Mouse (Mus musculus) CD4-positive helper T cell, adult 2 months (primary cell): ENCODE measurements around the gene Trpm5.
A peak's percentile ranks its signal among the peaks of the same experiment; 100 is the strongest.

Source experiments
- DNase-seq: peaks from one replicate; pipeline ENCODE4 v3.0.0-alpha.2; 2012; ENCODE audit warnings: low read depth, missing footprints, low spot score

Trpm5 gene

DNA sequence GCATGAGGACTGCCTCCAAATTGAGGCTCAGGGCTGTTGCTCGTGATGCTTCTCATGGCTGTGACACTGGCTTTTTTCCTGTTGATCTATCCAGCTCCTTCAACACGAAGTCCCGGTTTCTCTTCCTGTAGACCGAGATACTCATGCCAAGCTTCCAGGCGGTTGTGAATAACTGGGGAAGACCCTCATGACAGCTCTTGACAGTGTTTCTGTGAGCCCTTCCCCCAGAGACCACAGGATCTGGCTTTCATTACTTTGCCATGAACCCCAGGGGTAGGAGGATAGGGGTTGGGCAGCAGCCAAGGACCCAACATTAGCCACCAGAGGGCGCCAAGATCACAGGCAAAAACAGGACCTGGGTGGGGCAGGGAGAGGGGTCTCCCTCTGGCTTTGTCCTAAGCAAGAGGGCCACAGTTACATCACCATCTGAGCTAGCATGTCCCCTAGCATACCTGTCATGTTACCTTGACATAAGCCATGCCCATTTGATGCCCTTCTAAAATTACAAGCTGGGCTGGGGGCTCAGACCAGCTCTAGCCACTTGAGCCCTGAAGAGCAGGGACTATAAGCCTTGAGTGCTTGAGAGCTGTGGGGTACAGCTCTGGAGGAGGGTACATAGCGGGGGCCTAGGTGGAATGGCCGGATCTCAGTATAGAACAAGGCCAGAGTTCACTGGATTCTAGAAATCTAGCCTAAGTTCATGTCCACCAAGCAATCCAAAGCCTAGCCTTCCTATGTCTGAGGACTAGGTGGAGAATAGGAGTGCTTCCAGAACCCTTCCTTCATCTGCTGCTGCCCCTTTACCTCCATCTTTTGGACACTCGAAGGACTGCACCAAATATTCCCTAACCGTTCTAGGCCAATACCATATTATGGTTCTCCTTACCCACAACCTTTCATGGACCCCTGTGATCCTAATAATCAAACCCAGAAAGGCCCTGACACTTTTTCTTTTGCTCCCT lies at the start of gene Trpm5:
Trpm5 (minus strand) TSS at position 51 of the 962 bp plus-strand sequence.
- DNase-seq, result peak; percentile 41

GRCm38 (mm10) chr7:143142680-143143079 lies 48.2 kb upstream of the Trpm5 start:
- DNase-seq, result no peak

DNA sequence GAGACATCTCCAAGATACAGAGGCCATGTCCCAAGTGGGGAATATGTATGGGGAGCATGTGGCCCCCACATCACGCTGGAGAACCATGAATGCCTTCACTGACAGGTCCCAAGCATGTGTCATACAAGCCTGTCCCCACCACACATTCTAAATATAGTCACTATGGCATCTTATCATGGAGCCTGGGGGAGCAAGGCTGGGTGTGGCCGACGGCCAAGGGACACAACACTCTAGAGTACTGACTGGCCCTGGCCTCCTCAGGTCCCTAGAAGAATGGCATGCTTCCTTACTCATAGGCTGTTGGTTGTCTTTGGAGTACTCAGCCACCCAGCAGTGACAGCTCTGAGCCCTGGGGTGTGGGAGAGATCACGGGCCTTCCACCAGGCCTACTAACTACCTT lies 45.5 kb upstream of the Trpm5 start:
- DNase-seq, result no peak

- DNase-seq, result peak; percentile 17
Observed at GRCm38 (mm10) chr7:143138789-143139188, 44.3 kb upstream of the Trpm5 start.

GRCm38 (mm10) chr7:143136561-143136960 lies 42.1 kb upstream of the Trpm5 start:
- no peak for DNase-seq

DNA sequence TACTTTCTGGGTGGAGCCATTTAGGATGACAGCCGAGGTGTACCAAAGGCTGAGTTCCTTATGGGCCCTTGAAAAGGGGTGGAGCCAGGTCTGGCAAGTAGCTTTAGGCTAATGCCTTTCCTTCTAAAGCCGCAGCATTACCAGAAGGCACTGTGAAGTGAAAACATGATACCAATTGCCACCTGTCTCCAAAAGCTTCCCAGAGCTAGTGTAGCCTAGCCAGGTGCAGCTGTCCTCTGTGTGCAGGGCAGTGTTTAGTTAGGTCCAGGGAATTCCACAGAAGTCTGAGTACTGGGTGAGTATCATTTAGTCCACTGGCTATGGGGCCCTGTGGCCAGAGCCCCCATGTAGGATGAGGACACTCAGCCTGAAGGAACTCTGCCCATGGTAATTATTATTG lies 41.7 kb upstream of the Trpm5 start:
- DNase-seq, result no peak

- DNase-seq, result no peak
Observed at GRCm38 (mm10) chr7:143132815-143133214, 38.4 kb upstream of the Trpm5 start.

DNA sequence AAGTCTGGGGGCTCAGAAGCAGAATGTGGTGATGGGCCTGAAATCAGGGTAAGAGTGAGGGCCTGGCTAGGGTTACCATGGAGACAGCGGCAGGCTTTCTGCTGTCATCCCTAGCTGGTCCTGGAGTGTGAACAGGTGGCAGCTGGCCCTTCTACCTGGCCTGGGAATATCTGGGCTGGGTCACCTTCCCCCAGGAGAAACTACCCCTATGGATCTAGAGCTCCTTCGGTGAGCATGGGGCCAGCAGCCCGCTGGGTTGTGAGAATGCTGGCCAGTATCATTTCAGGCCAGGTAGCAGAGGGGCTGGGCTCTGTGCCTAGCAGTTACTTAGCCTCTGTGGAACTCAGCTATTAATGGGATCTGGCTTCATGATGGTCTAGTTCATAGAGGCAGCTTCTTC lies 30.5 kb upstream of the Trpm5 start:
- DNase-seq, result no peak

DNA sequence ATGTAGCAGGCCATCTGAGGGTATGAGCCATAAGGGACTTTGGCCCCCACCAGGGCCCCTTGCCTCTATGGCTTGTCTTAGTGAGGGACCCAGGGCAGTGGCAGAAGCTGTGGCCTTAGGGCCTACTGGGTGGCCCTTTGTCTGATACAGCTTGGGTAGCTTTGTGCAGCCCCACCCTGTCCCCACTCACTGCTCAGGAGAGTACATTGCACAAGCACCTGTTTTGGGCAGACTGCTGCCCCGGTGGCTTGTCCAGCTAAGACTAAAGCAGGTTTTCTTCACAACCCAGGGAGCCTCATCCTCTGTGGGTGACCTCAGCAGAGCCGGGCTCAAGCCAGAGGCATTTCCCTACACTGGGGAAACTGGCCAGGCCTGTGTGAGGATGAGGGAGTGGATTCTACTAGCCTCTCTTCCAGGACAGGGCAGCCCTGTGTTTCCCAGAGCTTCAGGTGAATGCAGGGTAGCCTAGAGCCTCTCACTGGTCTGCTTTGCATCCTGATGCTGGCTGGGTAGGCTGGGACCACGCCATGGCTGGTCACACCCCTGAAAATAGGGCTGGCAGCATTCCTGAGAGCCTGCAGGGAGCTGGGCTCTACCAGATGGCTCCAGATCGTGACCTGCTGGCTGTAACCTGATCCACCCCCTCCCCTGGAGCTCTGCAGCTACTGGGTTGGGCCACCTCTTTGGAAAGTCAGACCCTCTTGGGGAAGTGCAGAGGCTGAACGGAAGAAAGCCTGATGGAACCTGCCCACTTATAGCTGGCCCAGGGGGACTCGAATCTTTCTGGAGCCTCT lies 29.6 kb upstream of the Trpm5 start:
- no peak for DNase-seq

GRCm38 (mm10) chr7:143122191-143122590 lies 27.7 kb upstream of the Trpm5 start:
- no peak for DNase-seq

GRCm38 (mm10) chr7:143119826-143120225 lies 25.4 kb upstream of the Trpm5 start:
- DNase-seq, result no peak

DNA sequence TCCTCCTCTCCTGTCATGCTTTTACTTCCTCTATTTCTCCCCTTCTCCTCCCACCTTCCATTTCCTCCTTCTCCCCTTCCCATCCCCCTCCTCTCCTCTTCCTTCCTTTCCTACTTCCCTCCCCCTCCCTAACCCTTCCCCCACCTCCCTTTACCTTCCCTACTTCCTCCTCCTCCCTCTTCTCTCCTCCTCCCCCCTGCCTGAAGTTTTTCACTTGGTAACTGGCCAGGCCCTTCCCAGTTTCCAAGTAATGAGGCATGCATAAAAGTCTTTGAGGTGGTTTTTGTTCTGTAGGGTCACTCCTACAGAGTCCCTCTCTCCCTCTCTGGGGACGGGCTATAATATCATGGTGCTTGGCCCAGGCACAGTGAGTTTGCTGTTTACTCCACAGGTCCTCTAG lies 25.0 kb upstream of the Trpm5 start:
- no peak for DNase-seq

- DNase-seq, result no peak
Observed at GRCm38 (mm10) chr7:143116521-143116920, 22.1 kb upstream of the Trpm5 start.

GRCm38 (mm10) chr7:143114773-143115172 lies 20.3 kb upstream of the Trpm5 start:
- no peak for DNase-seq

DNA sequence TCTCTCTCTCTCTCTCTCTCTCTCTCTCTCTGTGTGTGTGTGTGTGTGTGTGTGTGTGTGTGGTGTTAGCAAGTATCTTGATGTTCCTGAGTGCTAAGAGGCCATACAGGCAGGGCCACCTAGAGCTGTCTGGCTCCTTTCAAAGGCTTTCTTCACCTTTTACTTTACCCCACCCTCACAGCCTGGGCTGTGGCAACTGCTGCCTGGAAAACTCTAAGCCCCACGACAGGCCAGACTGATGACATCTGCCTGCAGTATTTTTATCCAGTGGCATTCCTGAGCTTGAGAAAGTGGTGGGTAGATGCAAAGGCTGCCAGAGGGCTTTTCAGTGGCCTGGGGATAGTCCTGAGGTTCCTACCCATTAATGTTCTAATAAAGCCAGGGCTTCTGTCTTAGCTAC lies 18.0 kb upstream of the Trpm5 start:
- DNase-seq, result no peak

DNA sequence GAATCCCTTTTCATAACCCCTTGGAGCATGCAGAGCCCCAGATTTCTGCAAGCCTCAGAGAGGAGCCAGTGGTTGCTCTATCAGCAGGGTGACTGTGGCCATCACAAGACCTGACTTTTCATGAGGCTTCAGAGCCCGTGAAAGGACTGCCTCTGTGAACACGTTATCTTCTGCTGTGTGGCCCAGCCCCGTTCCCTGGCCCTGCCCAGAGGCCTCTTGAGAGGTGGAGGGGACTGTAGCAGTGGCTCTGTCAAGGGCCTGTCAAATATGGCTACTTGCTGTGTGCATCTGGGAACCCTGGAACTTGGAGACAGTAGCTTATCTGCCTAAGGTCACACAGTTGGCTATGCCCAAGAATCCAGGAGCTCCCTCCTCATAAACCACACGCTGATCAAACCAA lies 17.3 kb upstream of the Trpm5 start:
- no peak for DNase-seq

GRCm38 (mm10) chr7:143110803-143111202 lies 16.4 kb upstream of the Trpm5 start:
- no peak for DNase-seq

DNA sequence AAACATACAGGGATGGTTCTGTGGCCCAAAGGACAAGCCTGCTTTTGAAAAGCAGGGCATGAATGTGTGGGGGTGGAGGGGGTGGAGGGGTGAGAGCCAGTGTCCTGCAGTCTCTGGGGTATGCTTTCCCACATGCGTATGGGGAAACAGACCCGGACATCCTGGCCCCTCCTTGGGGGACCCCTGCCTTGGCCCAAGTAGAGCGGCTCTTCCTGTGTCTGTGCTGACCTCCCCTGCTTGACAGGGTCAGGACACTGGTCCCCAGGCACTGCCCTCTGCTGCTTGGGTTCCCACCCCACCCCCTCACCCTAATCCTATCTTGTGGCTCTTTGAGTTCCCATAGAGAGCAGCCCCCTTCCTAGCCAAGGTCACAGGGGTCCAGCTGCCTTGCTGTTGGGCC lies 15.3 kb upstream of the Trpm5 start:
- DNase-seq, result no peak

- DNase-seq, result no peak
Observed at GRCm38 (mm10) chr7:143108996-143109660, 14.7 kb upstream of the Trpm5 start.

- DNase-seq, result no peak
Observed at GRCm38 (mm10) chr7:143108200-143108599, 13.8 kb upstream of the Trpm5 start.

DNA sequence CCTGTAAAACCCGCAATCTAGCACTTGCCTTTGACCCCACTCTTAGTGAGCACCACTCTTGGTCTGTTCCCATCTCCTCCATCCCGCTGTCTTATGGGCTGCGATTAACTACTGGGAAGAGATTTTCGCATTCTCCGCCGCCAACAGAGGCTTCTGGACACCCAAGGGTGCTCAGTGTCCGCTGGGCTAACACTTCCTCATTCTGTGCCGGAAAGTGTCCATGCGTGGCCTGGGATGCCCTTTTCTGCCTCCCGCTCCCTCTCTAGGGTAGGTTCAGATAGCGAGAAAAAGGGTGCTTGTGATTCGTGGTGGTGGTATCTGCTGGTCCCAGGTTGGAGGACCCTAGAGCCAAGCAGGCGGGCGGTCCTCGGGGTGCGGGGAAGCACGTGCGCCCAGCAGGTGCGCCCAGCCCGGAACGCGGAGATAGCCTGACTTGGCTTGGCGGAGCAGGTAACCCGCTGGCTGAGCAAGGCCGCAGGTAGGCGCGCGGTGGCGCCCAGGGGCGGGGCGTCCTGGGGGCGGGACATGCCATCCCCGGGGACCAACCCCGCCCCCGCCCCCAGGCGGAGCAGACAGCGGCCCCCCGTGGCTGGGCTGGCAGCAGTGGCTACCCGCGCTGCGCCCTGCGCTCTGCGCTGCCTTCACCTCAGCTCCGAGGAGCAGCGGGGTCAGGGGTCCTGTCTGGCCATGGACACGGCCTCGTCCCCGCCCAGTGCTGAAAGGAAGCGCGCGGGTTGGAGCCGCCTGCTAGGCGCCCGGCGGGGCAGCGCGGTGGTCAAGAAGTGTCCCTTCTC lies 12.4 kb upstream of the Trpm5 start:
- DNase-seq, result peak; percentile 31
